Mouse (Mus musculus): ENCODE data around the gene 9530002B09Rik.

9530002B09Rik gene

DNA sequence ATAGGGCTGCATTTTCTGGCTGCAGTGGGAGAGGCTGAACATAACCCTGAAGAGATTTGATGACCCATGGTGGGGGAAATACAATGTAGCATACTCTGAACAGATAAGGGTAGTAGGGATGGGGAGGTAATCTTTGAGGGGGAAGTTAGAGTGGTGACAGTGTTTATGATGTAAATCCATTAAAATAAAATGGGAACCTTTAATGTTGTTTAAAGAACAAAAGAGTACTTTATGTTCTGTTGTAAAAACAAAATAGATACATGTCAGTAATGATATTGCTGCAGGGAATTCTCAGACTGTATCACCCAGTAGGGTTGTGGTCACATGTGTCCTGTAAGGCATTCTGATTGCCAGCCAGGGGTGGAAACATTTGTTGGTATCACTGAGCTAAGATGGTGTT, at the start of gene 9530002B09Rik:
Gene 9530002B09Rik, plus strand, starts transcription at position 301 of the 400 bp plus-strand sequence.
- no peak for DNase-seq

Measured in kidney, postnatal 4 days (tissue).